Mouse (Mus musculus) urinary bladder, postnatal 36 days (tissue): ENCODE results near the gene Zfp287.

Experiments
- DNase-seq, 2 experiments: peaks; one replicate each; pipeline ENCODE4 v3.0.0; 2022; ENCODE audit warnings: low spot score in 2 of 2, mixed read lengths in 1 of 2

Gene Zfp287

GRCm38 (mm10) chr11:62701218-62701617 lies 30.5 kb downstream of the Zfp287 start:
- no peak for DNase-seq

- no peak for DNase-seq
Observed at GRCm38 (mm10) chr11:62699749-62700148, 32.0 kb downstream of the Zfp287 start.

- DNase-seq = no peak
Observed at GRCm38 (mm10) chr11:62695126-62695525, 36.6 kb downstream of the Zfp287 start.

GRCm38 (mm10) chr11:62693299-62694184 lies 38.2 kb downstream of the Zfp287 start:
- no peak for DNase-seq

- DNase-seq = no peak
Observed at GRCm38 (mm10) chr11:62691592-62691991, 40.1 kb downstream of the Zfp287 start.

- DNase-seq = no peak
Observed at GRCm38 (mm10) chr11:62679954-62680353, 51.8 kb downstream of the Zfp287 start.

GRCm38 (mm10) chr11:62678778-62679354 lies 52.8 kb downstream of the Zfp287 start:
- DNase-seq = no peak

GRCm38 (mm10) chr11:62676290-62676596 lies 55.5 kb downstream of the Zfp287 start:
- no peak for DNase-seq

- DNase-seq = peak; percentile 32 to 61
Observed at GRCm38 (mm10) chr11:62675480-62676289, 56.0 kb downstream of the Zfp287 start.

- no peak for DNase-seq
Observed at GRCm38 (mm10) chr11:62670006-62670405, 61.7 kb downstream of the Zfp287 start.

GRCm38 (mm10) chr11:62669471-62669870 lies 62.2 kb downstream of the Zfp287 start:
- DNase-seq = no peak

- no peak for DNase-seq
Observed at GRCm38 (mm10) chr11:62668986-62669385, 62.7 kb downstream of the Zfp287 start.

- DNase-seq = no peak
Observed at GRCm38 (mm10) chr11:62664250-62664649, 67.5 kb downstream of the Zfp287 start.

GRCm38 (mm10) chr11:62660885-62661284 lies 70.8 kb downstream of the Zfp287 start:
- DNase-seq = no peak

- DNase-seq = no peak
Observed at GRCm38 (mm10) chr11:62652080-62652479, 79.6 kb downstream of the Zfp287 start.

GRCm38 (mm10) chr11:62651563-62651962 lies 80.1 kb downstream of the Zfp287 start:
- DNase-seq = no peak
